Mouse (Mus musculus) neural tube, embryonic 14.5 days (tissue): ENCODE data around the gene Pgls. TPM values are rescaled to one million over a fixed set of nuclear protein-coding genes. Genes with fewer than 3 reads are reported as not detected.
A peak's percentile ranks its signal among the peaks of the same experiment; 100 is the strongest.

Experiments used
- ATAC-seq: fragments of 200-750 bp; cut with Nextera tagmentation; 2 replicates; pipeline ENCODE4 v1.8.0; 2017; ENCODE audit warnings: low read depth, mild to moderate bottlenecking, moderate TSS enrichment, moderate library complexity
- H3K27ac ChIP-seq: fragments of 300-500 bp; sonication (generic); 2 replicates; pipeline ENCODE4 v1.5.1; 2014; ENCODE audit warnings: low read depth, mild to moderate bottlenecking, control low read depth, low read length, moderate library complexity, mixed read lengths
- H3K27me3 ChIP-seq: fragments of 300-500 bp; sonication (generic); 2 replicates; pipeline ENCODE4 v1.6.1; 2014; ENCODE audit warnings: low read length; ENCODE audit not compliant: control insufficient read depth, insufficient read depth
- H3K36me3 ChIP-seq: fragments of 300-500 bp; sonication (generic); 2 replicates; pipeline ENCODE4 v1.6.1; 2014; ENCODE audit warnings: low read length, mixed read lengths; ENCODE audit not compliant: control insufficient read depth, insufficient read depth
- H3K4me1 ChIP-seq: fragments of 300-500 bp; sonication (generic); 2 replicates; pipeline ENCODE4 v1.6.1; 2014; ENCODE audit warnings: low read length; ENCODE audit not compliant: control insufficient read depth, insufficient read depth
- H3K4me2 ChIP-seq: fragments of 300-500 bp; sonication (generic); 2 replicates; pipeline ENCODE4 v1.6.1; 2014; ENCODE audit warnings: mild to moderate bottlenecking, low read depth, low read length, control low read depth
- H3K4me3 ChIP-seq: fragments of 300-500 bp; sonication (generic); 2 replicates; pipeline ENCODE4 v1.5.1; 2014; ENCODE audit warnings: low read depth, low read length, control low read depth, mixed read lengths
- H3K9ac ChIP-seq: fragments of 300-500 bp; sonication (generic); replicated peaks from 2 replicates; pipeline ENCODE4 v1.6.1; 2014; ENCODE audit warnings: low read depth, mild to moderate bottlenecking, control low read depth, low read length, mixed read lengths
- H3K9me3 ChIP-seq: fragments of 300-500 bp; sonication (generic); 2 replicates; pipeline ENCODE4 v1.6.1; 2016; ENCODE audit warnings: low read length; ENCODE audit not compliant: control insufficient read depth
- WGBS: fragments of 180-500 bp; shearing (Covaris S2); extraction: QIAGEN DNeasy Blood & Tissue Kit; methylation state at CpG from one replicate; pipeline ENCODE4 v1.1.7; 2014; 5-methylcytosine and 5-hydroxymethylcytosine counted together
- microRNA-seq: library from miRNA; unstranded; fragments of <30 nt; microRNA quantifications from one replicate; pipeline ENCODE4, GENCODE M21; 2016
- polyA plus RNA-seq: library from polyadenylated mRNA; unstranded; fragments of >200 nt; fragmentation: Nextera tagmentation; extraction: Ambion mirVana; gene quantifications from 2 replicates; pipeline ENCODE4 v1.2.1, GENCODE M21; 2014

Gene Pgls
- polyA plus RNA-seq, 1 experiment from 2014 or later, result 259 TPM

DNA sequence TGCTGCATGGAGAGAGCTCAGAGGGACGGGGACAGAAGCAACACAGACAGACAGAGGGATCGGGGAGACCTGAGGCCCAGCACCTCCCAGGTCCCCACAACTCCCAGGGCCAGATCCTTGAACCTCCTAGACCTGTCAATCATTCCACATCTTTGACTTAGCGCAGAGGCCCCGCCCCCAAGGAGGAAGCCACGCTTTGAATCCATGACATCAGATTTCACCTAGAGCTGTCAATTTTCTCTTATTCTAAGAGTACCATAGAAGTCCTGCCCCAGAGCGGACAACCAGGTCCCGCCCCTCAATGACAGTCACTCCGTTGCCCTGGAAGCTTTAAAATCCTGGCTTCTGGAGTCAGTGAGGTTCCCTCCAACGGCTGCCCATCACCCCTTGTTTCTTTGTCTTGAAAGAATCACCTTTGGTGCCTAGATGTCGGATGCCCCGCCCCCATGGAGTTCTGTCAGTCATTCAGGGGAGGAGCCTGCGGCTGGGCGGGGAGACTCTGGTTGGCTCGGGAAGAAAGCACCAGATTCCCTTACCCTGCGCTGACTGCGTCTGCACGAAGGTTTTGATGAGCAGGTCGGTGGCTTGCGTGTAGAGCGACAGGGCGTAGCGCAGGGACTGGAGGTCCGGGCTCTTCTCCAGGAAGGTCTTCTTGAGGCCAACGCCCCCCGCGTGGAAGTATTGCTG, 42.1 kb downstream of the Pgls start:
- 0 out of 2 replicates have a peak, but pooled peaks have one; percentile 28 for ATAC-seq
- Histone ChIP-seq H3K27me3 (0 out of 2 replicates have a peak, but pooled peaks cover 4% of the 10 kb centered on the region), H3K4me2 (peak overlapping the region; percentile 18; the same call in 1 of the 2 replicates), H3K36me3 (peaks cover 7% of the 10 kb centered on the region), H3K4me3 (no peak overlapping the region), H3K9me3 (no peaks in the 10 kb centered on the region), H3K9ac (0 out of 2 replicates have a peak overlapping the region, but pooled peaks have one; percentile 2), H3K4me1 (peaks cover 6% of the 10 kb centered on the region), H3K27ac (no peak overlapping the region)
- 3% methylated on average over 26 of the region's 26 CpGs for WGBS

GRCm38 (mm10) chr8:71637149-71638095, 45.4 kb downstream of the Pgls start:
- ATAC-seq, result no peak
- no peak overlapping the region for H3K4me2 ChIP-seq

DNA sequence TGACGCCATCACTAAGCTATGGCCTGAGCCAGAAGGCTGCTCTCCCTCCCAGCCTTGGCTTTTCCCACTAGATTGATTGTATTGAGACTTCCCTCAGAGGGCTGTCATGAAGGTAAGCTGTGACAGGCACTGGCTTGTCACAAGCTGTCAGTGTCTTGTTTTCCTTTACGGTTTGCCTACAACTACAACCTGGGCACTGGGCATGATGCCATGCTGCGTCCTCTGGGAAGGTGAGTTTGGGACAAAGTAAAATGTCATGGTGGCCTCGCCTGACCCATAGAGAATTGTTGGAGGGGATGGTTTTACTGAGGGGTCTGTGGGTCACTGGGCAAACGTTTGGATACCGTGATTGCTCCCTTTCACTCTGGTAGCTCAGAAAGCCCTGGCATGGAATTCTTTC, 46.3 kb downstream of the Pgls start:
- no peaks in the 10 kb centered on the region for H3K9me3 ChIP-seq
- 0 out of 2 replicates have a peak, but pooled peaks cover 4% of the 10 kb centered on the region for H3K27me3 ChIP-seq
- H3K4me2 ChIP-seq, result no peak overlapping the region
- H3K9ac ChIP-seq, result no peak overlapping the region
- ATAC-seq, result no peak
- WGBS, result 79% methylated on average over 6 of the region's 6 CpGs
- H3K4me1 ChIP-seq, result no peaks in the 10 kb centered on the region
- H3K27ac ChIP-seq, result no peak overlapping the region
- no peak overlapping the region for H3K4me3 ChIP-seq
- peaks cover 13% of the 10 kb centered on the region for H3K36me3 ChIP-seq

More at GRCm38 (mm10) chr8:71637149-71638095, 45.4 kb downstream of the Pgls start:
- 68% methylated on average over 8 of the region's 8 CpGs for WGBS
- Histone ChIP-seq H3K4me3 (no peak overlapping the region), H3K27me3 (0 out of 2 replicates have a peak, but pooled peaks cover 4% of the 10 kb centered on the region), H3K36me3 (peaks cover 10% of the 10 kb centered on the region), H3K9me3 (no peaks in the 10 kb centered on the region), H3K27ac (no peak overlapping the region), H3K9ac (no peak overlapping the region), H3K4me1 (no peaks in the 10 kb centered on the region)

DNA sequence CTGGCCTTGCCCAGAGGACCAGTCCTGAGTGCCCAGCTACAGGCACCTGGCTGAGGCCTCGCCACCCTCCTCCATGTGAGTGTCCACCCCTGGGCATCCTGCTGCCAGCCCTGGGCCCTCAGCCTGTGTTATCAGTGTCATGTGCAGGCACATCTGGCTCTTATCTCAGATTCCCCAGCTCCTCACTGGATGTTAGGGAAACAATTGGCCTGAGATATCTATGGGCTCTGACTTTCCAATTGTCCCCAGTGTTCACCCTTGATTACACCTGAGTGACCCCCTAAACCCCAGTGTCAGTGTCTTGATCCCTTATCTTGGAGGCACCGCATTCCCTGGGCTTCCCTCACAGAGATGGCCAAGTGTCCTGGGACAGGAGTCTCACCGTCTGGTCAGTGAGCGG, 47.3 kb downstream of the Pgls start:
- Histone ChIP-seq H3K9me3 (no peaks in the 10 kb centered on the region), H3K36me3 (peaks cover 13% of the 10 kb centered on the region), H3K4me3 (no peak overlapping the region), H3K9ac (no peak overlapping the region), H3K4me1 (no peaks in the 10 kb centered on the region), H3K27me3 (0 out of 2 replicates have a peak, but pooled peaks cover 4% of the 10 kb centered on the region), H3K4me2 (no peak overlapping the region), H3K27ac (no peak overlapping the region)
- 91% methylated on average over 3 of the region's 4 CpGs for WGBS
- ATAC-seq, result no peak

DNA sequence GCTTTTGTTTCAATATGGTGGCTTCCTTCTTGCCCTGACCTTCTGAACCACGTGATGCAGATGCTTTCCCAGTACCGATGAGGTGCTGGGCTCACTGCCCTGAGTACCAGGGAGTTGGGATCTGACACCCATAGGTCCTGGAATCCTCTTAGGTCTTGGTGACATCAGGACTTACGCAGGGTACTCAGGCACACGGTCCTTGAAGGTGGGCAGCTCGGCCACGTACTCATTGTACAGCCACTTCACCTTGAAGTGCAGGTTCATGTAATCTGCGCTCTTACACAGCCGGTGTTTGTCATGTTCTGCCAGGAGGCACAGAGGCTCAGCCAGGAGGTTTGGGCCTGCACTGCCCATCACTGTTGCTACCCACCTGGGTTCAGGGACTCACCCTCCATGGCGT, 53.5 kb downstream of the Pgls start:
- no peak overlapping the region for H3K4me2 ChIP-seq
- H3K4me3 ChIP-seq, result no peak overlapping the region
- no peaks in the 10 kb centered on the region for H3K4me1 ChIP-seq
- H3K9me3 ChIP-seq, result no peaks in the 10 kb centered on the region
- 85% methylated on average over 9 of the region's 9 CpGs for WGBS
- no peak for ATAC-seq
- no peak overlapping the region for H3K27ac ChIP-seq
- H3K9ac ChIP-seq, result no peak overlapping the region
- no peaks in the 10 kb centered on the region for H3K27me3 ChIP-seq
- H3K36me3 ChIP-seq, result peaks cover 22% of the 10 kb centered on the region

Small RNAs within 50 kb of the gene (microRNA-seq; reads per million reads assigned to microRNA genes)
- 2.0 reads per million for gene Mir6769b

Other genes starting within 250 kb of the Pgls start
- gene Use1, start 225.3 kb upstream of the Pgls start, polyA plus RNA-seq, result 115 and 130 TPM in 2 replicates
- gene Ocel1, start 220.9 kb upstream of the Pgls start, polyA plus RNA-seq, result 4.8 and 4.9 TPM in 2 replicates
- gene Nr2f6, start 210.2 kb upstream of the Pgls start, polyA plus RNA-seq, result 22.3 and 32.8 TPM in 2 replicates
- 3.2 and 5.0 TPM in 2 replicates for gene Ushbp1, start 196.4 kb upstream of the Pgls start, polyA plus RNA-seq
- gene Babam1, start 195.3 kb upstream of the Pgls start, polyA plus RNA-seq, result 90.9 and 96.5 TPM in 2 replicates
- 1.9 and 2.7 TPM in 2 replicates for gene Ankle1, start 186.2 kb upstream of the Pgls start, polyA plus RNA-seq
- 101 and 104 TPM in 2 replicates for gene Abhd8, start 128.5 kb upstream of the Pgls start, polyA plus RNA-seq
- gene Mrpl34, start 127.2 kb upstream of the Pgls start, polyA plus RNA-seq, result 186 and 189 TPM in 2 replicates
- 236 and 251 TPM in 2 replicates for gene Dda1, start 123.0 kb upstream of the Pgls start, polyA plus RNA-seq
- gene Ano8, start 106.2 kb upstream of the Pgls start, polyA plus RNA-seq, result 6.9 and 8.4 TPM in 2 replicates
- gene Gtpbp3, start 104.1 kb upstream of the Pgls start, polyA plus RNA-seq, result 5.5 and 5.9 TPM in 2 replicates
- gene Plvap, start 80.4 kb upstream of the Pgls start, polyA plus RNA-seq, result 5.4 and 9.8 TPM in 2 replicates
- 0.14 TPM in 1 of 2 replicates, not detected in the other for gene Ccdc194, start 66.5 kb upstream of the Pgls start, polyA plus RNA-seq
- 0.27 and 6.0 TPM in 2 replicates for gene Bst2, start 54.7 kb upstream of the Pgls start, polyA plus RNA-seq
- 69.0 and 70.6 TPM in 2 replicates for gene Mvb12a, start 49.3 kb upstream of the Pgls start, polyA plus RNA-seq
- gene Tmem221, start 33.3 kb upstream of the Pgls start, polyA plus RNA-seq, result not detected in 2 replicates
- gene Nxnl1, start 25.6 kb upstream of the Pgls start, polyA plus RNA-seq, result not detected in 2 replicates
- gene Slc27a1, start 23.3 kb upstream of the Pgls start, polyA plus RNA-seq, result 61.0 and 70.0 TPM in 2 replicates
- gene Fam129c, start 5.5 kb downstream of the Pgls start, polyA plus RNA-seq, result 7.5 and 9.3 TPM in 2 replicates
- gene Colgalt1, start 18.8 kb downstream of the Pgls start, polyA plus RNA-seq, result 71.9 and 78.5 TPM in 2 replicates
- gene Unc13a, start 79.6 kb downstream of the Pgls start, polyA plus RNA-seq, result 17.8 and 20.6 TPM in 2 replicates
- gene Jak3, start 84.1 kb downstream of the Pgls start, polyA plus RNA-seq, result 2.8 and 4.1 TPM in 2 replicates
- gene Insl3, start 97.0 kb downstream of the Pgls start, polyA plus RNA-seq, result 0.55 and 1.0 TPM in 2 replicates
- 0.11 and 0.53 TPM in 2 replicates for gene B3gnt3, start 109.6 kb downstream of the Pgls start, polyA plus RNA-seq
- 49.1 and 62.7 TPM in 2 replicates for gene Fcho1, start 133.5 kb downstream of the Pgls start, polyA plus RNA-seq